Mouse (Mus musculus): ENCODE data around the gene Wipi2.

Gene Wipi2

DNA sequence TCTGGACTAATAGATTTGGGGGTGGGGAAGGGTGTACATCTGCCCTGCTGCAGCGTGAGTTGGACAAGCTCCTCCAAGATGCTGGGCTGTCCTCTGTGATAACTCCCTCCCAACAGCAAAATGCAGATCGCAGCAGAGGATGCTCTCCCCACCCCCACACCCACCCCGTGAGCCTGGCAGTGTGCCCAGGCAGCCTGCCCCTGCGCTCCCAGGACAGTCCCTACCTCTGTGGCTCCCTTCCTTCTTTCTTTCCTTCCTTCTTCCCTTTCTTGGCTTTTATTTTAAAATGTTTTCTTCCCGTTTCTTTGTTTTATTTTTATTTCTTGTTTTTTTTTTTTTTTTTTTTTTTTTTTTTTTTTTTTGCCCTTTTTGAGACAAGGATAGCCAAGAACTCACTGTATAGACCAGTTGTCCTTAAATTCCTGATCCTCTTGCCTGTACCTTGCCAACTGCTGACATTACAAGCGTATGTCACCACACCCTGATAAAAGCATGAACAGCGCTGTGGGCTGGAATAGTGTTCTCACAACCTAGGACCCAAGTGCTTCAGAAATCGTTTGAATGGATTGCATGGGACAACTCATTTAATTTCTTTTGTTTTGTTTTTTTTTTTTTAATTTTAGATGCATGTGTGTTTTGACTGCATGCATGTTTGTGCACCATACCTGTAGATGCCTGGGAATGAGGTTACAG lies 66.4 kb downstream of the Wipi2 start:
- DNase-seq, result peak; percentile 43

DNA sequence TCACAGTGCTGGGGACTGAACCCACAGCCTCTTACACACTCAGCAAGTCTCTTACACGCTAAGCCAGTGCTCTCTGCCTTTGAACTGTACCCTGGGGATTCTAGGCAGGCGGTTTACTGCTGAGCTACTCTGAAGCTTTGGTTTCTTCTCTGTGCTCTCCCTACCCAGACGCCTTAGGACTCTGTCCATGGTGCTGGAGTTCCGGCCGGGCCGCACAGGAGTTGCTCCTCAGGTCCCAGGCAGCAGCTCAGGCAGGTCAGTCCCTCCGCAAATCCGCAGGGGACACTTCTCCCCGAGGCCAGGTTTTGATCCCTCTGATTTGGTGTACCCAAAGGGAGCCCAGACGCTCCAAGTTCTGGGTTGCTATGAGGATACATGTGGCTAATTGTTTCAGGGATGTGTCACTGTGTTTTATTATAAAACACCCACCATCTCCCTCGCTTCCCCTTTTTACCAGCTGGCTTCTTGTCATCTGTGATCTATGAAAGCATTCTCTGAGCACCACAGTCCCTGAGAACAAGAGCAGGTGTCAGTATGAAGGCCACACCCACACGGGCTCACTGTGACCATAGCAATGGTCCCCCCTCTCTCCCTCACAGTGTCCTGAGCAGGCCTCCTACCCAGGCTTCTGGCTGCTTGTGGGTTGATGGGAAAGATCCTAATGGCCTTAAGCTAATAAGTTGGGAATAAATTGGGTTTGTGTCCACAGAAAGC lies 67.3 kb downstream of the Wipi2 start:
- DNase-seq, result no peak

- no peak for DNase-seq
Observed at GRCm38 (mm10) chr5:142696258-142696657, 68.8 kb downstream of the Wipi2 start.

DNA sequence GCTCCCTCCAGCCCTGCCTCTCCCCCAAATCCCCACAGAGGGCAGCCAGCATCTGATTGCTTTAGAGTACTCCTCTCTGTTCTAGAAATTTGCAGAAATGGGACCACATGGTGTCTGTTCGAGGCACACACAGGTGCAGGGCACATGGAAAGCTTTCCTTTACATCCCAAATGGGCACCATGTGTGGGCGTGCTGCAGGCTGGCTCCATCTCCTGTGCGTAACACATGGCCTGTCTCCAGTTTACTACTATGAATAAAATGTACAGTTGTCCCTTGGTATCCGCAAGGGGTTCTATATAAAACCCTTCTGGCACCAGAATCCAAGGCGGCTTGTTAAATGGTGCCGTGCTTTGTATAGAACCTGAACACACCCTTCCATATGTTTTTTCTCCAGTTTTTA lies 69.4 kb downstream of the Wipi2 start:
- no peak for DNase-seq

DNA sequence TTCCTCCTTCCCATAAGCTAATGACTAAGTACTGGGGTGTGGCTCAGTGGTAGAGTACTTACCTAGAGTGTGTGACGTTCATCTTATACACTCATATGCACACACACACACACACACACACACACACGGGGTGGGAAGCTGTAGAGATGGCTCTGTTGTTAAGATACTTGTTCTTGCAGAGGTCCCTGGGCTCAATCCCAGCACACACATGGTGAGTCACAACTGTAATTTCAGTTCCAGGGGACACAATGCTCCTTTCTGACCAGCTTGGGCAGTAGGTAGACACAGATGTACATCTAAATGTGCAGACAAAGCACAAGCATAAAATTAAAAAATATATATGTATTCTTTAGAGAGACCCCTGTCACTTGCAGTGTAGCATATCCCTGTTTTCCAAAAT lies 70.2 kb downstream of the Wipi2 start:
- DNase-seq, result no peak

DNA sequence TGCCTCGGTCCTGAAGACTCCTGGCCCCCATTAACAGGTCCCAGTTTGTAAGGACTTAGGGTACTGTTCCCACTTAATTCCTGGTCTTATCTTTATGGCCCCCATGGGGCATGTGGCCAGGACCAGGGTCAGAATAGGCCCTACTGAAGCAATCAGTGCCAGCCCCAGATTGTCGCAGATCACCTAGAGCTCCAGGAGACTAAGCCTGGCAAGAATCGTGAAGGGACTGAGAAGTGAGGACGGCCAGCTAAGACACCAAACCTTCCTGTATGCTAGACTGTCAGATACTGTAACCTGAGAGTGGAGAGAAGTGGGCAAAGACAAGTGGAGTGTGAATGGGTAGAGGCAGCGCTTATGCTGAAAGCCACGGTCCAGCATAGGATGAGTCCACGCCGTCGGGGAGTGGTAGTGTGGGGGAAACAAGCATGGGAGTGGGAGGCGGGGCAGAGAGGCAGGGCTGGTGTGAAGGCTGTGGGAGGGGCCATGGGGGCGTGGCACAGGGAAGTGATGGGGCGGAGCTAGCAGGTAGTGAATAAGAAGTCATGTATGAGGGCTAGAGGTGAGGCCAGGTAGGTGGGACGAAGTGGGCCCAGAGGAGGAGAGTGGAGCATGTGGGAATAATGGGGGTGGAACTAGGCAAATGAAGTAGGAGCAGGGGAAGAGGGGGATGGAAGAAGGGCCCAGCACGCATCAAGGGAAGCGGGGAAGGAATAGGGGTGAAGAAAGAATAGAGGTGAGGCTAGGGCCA lies 73.5 kb downstream of the Wipi2 start:
- peak; percentile 72 for DNase-seq

GRCm38 (mm10) chr5:142701651-142702510 lies 74.4 kb downstream of the Wipi2 start:
- DNase-seq, result peak; percentile 62

DNA sequence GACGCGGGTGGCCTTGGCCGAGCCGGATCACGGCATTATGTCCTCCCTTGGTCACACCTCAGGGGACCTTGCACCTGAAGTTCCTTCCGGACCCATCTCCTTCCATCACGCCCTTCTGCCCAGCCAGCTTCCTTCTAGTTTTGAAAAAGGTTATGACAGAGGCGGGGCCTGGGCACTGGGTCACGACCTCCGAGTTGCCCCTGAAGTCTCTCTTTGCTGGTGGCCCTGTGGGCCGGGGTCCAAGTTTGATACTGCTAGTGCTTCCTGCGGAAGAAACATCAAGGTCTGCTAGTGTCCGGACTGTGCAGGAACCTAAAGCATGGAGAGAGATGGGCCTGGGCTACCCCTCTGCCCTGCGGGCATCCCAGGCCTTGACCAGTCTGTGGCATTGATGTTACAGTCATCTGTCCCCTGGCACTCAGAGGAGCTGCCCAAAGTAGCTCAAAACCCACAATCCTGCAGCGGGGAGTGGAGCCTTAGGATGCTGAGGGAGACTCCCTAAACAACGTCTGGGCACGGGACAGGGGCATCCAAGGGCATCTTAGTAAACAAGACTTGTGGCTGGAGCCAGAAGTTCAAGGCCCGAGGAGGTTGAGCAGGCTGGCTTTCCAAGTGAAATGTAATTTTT lies 75.1 kb downstream of the Wipi2 start:
- DNase-seq, result peak; percentile 54

- DNase-seq, result peak; percentile 81
Observed at GRCm38 (mm10) chr5:142703569-142703968, 76.1 kb downstream of the Wipi2 start.

DNA sequence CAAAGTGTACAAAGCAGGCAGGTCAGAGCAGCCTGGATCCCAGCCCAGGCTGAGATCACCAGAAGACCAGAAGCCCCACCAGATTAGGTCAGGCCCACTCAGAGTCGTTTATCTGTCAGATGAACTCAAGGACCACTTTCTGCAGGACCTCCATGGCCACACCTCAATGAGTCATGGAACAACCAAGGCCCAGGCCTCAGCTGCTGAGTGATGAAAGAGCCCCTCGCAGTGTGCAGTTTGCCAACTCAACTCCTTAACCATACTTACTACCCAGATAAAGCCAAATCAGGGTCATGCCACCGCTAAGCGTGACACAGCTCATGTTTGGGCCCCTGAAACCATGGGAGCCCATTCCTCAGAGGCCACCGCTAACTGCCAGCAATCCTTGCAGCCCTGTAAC lies 80.2 kb downstream of the Wipi2 start:
- DNase-seq, result no peak

DNA sequence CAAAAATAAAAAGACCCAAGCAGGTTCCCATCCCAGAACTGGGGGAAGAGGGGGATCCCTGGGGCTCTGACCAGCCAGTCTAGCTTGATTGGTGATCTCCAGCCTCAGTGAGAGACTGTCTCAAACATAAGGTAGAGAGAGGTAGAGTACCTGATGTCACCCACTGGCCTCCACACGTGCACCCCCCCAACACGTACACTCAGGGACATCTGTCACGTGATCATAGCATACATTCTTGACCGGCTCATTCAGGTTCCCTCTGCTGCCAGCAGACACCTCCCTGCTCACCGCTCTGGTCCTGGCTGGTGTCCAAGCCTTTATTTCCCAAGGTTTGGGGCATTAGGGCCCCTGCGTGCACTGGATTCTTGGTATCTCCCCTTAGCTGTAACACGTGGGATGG lies 81.9 kb downstream of the Wipi2 start:
- no peak for DNase-seq

DNA sequence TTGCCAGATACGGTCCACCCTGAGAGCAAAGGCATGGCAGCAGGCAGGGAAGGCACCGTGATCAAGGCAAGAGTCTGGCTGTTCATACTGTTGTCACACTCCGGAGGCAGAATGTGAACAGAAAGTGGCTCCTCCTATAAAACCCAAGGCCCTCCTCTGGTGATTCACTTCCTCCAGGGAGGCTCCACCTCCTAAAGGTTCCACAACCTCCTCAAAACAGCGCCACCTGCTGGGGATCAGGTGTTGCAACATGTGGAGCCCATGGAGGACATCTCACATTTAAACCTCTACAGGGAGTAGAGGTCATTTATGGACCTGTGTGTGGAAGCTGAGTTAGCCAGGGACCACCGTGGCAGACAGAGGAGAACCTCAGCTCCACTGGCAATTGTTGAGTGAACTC lies 84.9 kb downstream of the Wipi2 start:
- DNase-seq, result no peak

- DNase-seq, result peak; percentile 60
Observed at GRCm38 (mm10) chr5:142713966-142714365, 86.5 kb downstream of the Wipi2 start.

GRCm38 (mm10) chr5:142715059-142715458 lies 87.6 kb downstream of the Wipi2 start:
- no peak for DNase-seq

DNA sequence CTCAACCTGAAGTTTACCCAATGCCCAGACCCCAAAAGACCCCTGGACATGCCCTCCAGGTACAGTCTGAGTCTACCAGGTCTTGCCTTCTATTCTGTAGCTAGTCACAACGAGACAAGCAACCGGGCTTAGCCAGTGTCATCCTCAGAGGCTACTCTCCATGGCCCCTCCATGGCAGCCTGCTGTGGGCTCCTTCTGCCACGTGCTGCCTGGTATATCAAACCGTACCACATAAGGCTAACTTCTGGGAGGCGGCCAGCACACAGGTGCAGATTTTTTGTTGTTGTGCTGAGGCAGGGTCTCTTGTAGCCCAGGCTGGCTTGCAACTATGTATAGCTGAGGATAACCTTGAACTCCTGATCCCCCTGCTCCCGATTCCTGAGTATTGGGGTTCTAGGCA lies 88.6 kb downstream of the Wipi2 start:
- DNase-seq, result peak; percentile 62

- DNase-seq, result peak; percentile 79
Observed at GRCm38 (mm10) chr5:142718037-142718436, 90.5 kb downstream of the Wipi2 start.

GRCm38 (mm10) chr5:142718486-142718885 lies 91.0 kb downstream of the Wipi2 start:
- no peak for DNase-seq

DNA sequence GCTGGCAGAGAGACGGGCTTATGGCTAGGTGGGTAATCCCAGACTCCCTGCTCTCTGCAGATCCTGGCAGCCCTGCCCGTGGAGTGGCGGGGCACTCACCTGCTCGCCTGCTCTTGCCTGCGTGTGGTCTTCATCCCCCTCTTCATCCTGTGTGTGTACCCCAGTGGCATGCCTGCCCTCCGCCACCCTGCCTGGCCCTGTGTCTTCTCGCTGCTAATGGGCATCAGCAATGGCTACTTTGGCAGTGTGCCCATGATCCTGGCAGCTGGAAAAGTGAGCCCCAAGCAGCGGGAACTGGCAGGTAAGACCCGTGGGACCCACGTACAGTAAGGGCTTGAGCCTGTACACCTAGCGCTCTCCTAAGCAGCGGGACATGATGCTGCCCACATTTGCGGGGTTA lies 92.4 kb downstream of the Wipi2 start:
- DNase-seq, result no peak
